Mouse (Mus musculus): Measurements from ENCODE around the gene Heg1.

The Heg1 gene

DNA sequence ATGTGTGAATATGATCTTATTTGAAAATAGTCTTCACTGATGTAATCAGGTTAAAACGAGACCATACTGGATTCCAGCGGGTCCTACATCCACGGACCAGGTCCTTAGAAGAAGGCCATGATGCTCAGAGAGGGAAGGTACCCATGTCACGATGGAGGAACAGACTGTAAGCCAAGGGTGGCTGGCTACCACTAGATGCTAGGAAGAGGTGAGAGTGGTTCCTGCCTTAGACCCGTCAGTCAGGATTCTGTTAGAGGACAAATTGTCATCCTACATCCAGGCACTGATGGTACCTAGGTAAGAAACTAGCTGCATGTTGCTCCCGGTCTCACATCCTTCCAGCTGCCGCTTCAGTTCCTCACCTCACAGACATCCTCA lies 6.9 kb upstream of the Heg1 start:
- no peak for DNase-seq

GRCm38 (mm10) chr16:33677901-33678300 lies 6.3 kb upstream of the Heg1 start:
- DNase-seq = no peak

- DNase-seq = no peak
Measured at GRCm38 (mm10) chr16:33680271-33680670, 3.9 kb upstream of the Heg1 start.

GRCm38 (mm10) chr16:33680816-33681215 lies 3.4 kb upstream of the Heg1 start:
- DNase-seq = no peak

- DNase-seq = no peak
Measured at GRCm38 (mm10) chr16:33681661-33682060, 2.5 kb upstream of the Heg1 start.

DNA sequence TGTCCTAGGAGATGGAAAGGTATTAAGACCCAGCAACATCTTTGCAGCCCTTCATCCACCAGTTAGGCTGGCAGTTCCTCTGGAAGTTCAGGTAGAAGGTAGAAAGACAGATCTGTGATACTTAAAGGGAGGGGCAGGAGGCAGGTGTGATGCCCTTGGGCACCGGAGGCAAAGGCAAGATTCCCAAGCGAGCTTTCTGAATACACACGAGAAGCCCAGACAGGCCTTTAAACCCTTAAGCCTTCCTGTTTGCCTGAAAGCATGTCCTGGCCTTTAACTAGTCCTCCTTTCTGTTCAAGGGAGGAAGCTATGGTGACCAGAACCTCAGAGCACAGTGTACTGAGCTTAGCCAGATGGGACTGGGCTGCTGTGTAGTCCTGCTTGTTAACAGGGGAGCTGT lies 1.5 kb upstream of the Heg1 start:
- DNase-seq = no peak

- peak; percentile 44 for DNase-seq
Measured at GRCm38 (mm10) chr16:33683206-33684161, 686 bp upstream of the Heg1 start.

DNA sequence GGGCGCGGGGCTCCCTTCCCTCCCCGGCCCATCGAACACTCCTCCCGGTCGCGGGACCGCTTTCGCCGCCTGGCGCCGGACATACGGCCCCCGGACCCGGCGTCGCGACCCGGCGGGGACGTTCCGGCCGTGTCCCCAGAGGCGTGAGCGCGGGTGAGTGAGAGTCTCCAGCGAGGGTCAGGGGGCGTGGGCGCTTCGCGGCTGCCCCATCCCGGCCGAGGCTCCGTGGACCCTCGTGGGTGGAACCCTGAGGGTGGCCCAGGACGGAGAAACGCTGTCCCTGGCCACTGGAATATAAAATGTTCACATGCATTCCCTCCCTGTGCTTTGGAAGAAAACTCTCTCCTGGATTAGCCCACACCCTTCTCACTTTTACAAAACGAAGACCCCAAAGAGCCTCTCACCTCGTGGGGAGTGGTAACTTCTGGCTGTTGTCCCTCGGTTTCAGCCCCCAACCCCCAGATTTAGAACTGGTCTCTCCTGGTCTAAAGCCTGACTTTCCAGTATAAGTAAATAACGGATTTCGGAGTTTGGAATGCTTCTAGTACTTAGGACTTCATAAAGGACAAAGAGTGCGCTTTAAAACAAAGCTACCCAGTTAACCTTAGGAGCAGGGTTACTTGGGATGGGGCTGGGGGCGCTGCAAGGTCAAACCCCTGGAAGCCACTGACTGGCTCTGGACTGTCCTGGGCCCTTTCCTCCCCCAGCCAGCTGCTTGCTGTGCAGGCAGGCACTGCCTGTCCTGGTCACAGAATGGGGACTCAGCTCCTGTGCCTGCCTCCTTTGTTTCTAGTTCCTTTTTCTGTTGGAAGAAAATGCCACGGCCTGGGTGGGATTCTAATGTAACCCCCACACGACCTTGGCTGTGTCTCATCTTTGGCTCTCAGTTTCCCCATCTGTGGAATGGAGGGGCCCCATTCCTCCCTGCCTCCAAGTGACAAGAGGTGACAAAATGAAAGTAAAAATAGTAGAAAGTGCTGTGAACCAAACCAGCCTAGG lies 832 bp downstream of the Heg1 start:
- peak; percentile 60 for DNase-seq

GRCm38 (mm10) chr16:33686056-33686455 lies 1.9 kb downstream of the Heg1 start:
- no peak for DNase-seq

- no peak for DNase-seq
Measured at GRCm38 (mm10) chr16:33687724-33688123, 3.6 kb downstream of the Heg1 start.

DNA sequence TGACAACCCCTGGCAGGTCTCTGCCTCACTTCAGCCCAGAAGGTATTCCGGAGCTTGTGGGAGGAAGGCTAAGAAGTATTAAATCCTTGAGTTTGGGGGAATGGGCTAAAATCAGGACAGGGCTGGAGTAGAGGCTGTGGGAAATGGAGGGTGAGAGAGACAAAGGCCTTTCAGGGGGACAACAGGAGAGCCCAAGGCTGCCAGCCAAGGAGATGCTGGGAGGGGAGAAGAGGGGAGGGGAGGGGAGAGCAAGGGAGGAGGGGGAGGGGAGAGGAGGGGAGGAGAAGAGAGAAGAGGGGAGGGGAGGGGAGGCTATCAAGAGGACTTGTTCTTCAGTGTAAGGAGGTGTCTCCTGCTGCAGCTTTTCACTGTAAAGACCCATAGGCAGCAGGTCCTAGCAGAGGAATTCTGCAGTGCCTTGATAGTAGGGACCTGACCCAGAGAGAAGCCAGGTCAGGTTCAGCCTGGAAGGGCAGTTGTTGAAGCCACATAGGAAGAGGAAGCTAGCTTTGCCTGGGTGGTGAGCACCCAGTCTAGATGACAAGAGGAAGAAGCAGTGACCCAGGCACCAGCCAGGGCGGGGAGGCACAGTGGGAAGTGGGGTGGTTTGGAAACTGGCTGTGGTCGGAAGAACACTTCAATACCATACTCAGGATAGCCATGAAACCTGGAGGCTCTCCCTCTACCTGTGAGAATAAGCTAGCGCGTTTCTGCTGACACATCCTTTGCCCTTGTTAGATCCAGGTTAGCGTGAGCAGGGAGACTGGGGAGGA lies 7.0 kb downstream of the Heg1 start:
- no peak for DNase-seq

GRCm38 (mm10) chr16:33693553-33693952 lies 9.4 kb downstream of the Heg1 start:
- DNase-seq = no peak

- no peak for DNase-seq
Measured at GRCm38 (mm10) chr16:33696811-33697575, 12.8 kb downstream of the Heg1 start.

GRCm38 (mm10) chr16:33697576-33698276 lies 13.6 kb downstream of the Heg1 start:
- no peak for DNase-seq

GRCm38 (mm10) chr16:33698277-33698790 lies 14.2 kb downstream of the Heg1 start:
- no peak for DNase-seq

DNA sequence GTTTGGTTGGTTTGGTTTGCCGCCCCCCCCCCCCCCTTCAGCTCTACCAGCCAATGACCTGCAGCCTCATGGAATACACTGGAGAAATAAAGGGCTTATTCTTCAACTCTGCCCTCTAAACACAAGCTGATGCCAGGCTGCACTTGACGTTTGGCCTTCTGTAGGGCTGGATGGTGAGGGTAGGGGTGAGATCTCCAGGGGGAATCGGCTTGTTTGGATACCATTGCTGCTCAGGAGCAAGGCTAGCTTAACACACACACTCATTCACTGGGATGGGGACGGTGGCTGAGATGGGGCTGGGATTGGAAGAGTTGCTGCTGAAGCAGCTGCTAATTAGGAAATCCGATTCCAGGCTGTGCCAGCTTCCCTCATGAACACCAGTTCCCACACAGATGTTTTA lies 16.4 kb downstream of the Heg1 start:
- DNase-seq = no peak

DNA sequence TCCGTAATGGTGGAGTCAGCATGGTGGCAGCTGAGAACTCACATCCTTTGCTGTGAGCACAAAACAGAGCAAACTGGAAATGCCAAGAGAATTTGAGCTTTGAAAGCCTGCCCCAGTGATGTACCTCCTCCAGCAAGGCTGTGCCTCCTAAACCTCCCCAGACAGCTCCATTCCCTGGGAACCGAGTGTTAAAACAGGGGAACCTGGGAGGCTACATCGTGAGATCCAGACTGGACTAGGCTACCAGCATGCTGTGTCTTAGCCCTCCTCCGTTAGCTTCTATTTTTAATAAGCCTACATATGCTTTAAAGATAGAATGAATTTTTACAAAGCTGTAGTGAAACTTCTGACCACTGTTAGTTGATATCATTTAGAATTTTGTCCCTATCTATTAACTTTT lies 17.7 kb downstream of the Heg1 start:
- DNase-seq = no peak

DNA sequence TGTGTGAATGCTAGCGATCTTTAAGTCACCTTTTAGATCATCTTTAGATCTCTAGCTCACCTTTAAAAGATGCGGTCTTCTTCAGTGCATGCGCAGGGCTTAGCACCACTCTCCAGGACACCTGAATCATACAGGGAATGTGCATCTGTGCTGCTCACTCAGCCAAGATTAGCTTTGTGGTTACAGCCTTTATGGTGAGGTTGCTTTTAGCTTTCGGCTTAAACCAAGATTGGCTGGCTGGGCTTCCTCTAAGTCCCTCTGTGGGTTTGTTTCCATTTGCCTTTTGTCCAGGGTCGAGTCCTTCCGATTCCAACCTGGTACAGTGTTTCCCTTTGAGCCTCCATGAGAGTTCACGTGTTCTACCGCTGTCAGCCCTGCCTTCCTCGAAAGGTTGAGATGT lies 20.1 kb downstream of the Heg1 start:
- DNase-seq = no peak

- peak; percentile 36 for DNase-seq
Measured at GRCm38 (mm10) chr16:33705258-33705657, 21.1 kb downstream of the Heg1 start.

DNA sequence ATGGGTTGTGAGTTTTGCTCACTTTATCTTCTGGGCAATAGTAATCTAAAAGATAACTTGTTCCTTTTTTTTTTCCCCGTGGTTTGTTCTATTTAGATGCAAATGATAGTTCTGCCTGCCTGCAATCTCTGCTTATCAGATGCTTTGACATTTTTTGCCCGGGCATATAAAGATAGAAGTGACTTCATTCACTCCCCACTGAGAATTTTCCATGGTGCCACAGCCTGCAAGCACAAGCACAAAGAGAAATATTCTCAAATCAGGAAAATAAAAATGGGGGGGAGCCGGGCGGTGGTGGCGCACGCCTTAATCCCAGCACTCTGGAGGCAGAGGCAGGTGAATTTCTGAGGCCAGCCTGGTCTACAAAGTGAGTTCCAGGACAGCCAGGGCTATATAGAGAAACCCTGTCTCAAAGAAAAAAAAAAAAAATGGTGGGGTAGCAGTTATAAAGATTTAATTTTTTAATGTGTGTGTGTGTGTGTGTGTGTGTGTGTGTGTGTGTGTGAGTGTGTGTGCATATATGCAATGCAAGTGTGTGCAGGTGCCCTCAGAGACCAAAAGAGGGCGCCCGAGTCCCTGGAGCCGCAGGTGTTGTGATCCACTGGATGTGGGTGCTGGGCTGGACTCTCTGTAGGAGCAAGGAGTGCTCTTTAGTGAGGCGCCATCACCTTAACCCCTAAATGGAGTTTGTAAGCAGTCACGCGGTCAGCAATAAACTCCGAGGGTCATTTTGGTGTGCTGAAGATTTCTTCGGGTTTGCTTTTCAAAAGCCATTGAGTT lies 22.1 kb downstream of the Heg1 start:
- no peak for DNase-seq
